Mouse (Mus musculus) hindbrain, embryonic 13.5 days (tissue): ENCODE results near the gene Sp2. TPM values are rescaled to one million over a fixed set of nuclear protein-coding genes. Genes with fewer than 3 reads are reported as not detected.

ENCODE experiments used
- ATAC-seq: fragments of 200-750 bp; cut with Nextera tagmentation; 2 replicates; pipeline ENCODE4 v1.8.0; 2017; ENCODE audit warnings: moderate TSS enrichment; ENCODE audit not compliant: low FRiP score
- H3K27ac ChIP-seq: fragments of 300-500 bp; sonication (generic); 2 replicates; pipeline ENCODE4 v1.5.1; 2015; ENCODE audit warnings: inconsistent platforms, mild to moderate bottlenecking, moderate library complexity
- H3K27me3 ChIP-seq: fragments of 300-500 bp; sonication (generic); 2 replicates; pipeline ENCODE4 v1.6.1; 2015; ENCODE audit warnings: mild to moderate bottlenecking, inconsistent platforms
- H3K36me3 ChIP-seq: fragments of 300-500 bp; sonication (generic); 2 replicates; pipeline ENCODE4 v1.6.1; 2015; ENCODE audit warnings: mild to moderate bottlenecking, inconsistent platforms
- H3K4me1 ChIP-seq: fragments of 300-500 bp; sonication (generic); replicated peaks from 2 replicates; pipeline ENCODE4 v1.6.1; 2015; ENCODE audit warnings: inconsistent platforms
- H3K4me2 ChIP-seq: fragments of 300-500 bp; sonication (generic); 2 replicates; pipeline ENCODE4 v1.6.1; 2015; ENCODE audit warnings: inconsistent platforms, mild to moderate bottlenecking, moderate library complexity
- H3K4me3 ChIP-seq: fragments of 300-500 bp; sonication (generic); 2 replicates; pipeline ENCODE4 v1.5.1; 2015; ENCODE audit warnings: mild to moderate bottlenecking, inconsistent platforms
- H3K9ac ChIP-seq: fragments of 300-500 bp; sonication (generic); 2 replicates; pipeline ENCODE4 v1.6.1; 2015; ENCODE audit warnings: mild to moderate bottlenecking, inconsistent platforms
- H3K9me3 ChIP-seq: fragments of 300-500 bp; sonication (generic); 2 replicates; pipeline ENCODE4 v1.6.1; 2016; ENCODE audit warnings: inconsistent platforms
- WGBS: fragments of 180-500 bp; shearing (Covaris S2); methylation state at CpG from one replicate; pipeline ENCODE4 v1.1.7; 2015; 5-methylcytosine and 5-hydroxymethylcytosine counted together
- polyA plus RNA-seq: library from polyadenylated mRNA; unstranded; fragments of >200 nt; fragmentation: Nextera tagmentation; extraction: Ambion mirVana; gene quantifications from 2 replicates; pipeline ENCODE4 v1.2.1, GENCODE M21; 2015

Gene Sp2
- polyA plus RNA-seq, 1 experiment from 2014 or later: 15.9 TPM

- peak overlapping the region; percentile 39; the same call in 1 of the 2 replicates for H3K9ac ChIP-seq
- peak overlapping the region; percentile 32 for H3K4me3 ChIP-seq
- H3K9me3 ChIP-seq: no peaks in the 10 kb centered on the region
- no peaks in the 10 kb centered on the region for H3K36me3 ChIP-seq
- no peak overlapping the region for H3K27ac ChIP-seq
- peaks cover 25% of the 10 kb centered on the region for H3K4me1 ChIP-seq
- no peak for ATAC-seq
- WGBS: 1% methylated on average over 36 of the region's 36 CpGs
- H3K27me3 ChIP-seq: peaks cover 95% of the 10 kb centered on the region
- H3K4me2 ChIP-seq: peak overlapping the region; percentile 51
Measured at GRCm38 (mm10) chr11:97017696-97018582, 35.2 kb upstream of the Sp2 start.

- no peak within 1 kb of the TSS for H3K4me2 ChIP-seq
- no peak for ATAC-seq
- peaks cover 89% of the 10 kb centered on the region for H3K27me3 ChIP-seq
- H3K9me3 ChIP-seq: no peaks in the 10 kb centered on the region
- no peak within 1 kb of the TSS for H3K27ac ChIP-seq
- 42% methylated on average over 8 of the region's 8 CpGs for WGBS
- no peak within 1 kb of the TSS for H3K9ac ChIP-seq
- peaks cover under 1% of the 10 kb centered on the region; the same call in 1 of the 2 replicates for H3K4me1 ChIP-seq
- H3K36me3 ChIP-seq: no peaks in the 10 kb centered on the region
- no peak within 1 kb of the TSS for H3K4me3 ChIP-seq
Measured at GRCm38 (mm10) chr11:97013121-97013670, 30.4 kb upstream of the Sp2 start, which contains the start of gene Sp6. Gene Sp6, plus strand, starts transcription at chr11:97013394.

GRCm38 (mm10) chr11:97009198-97009790, 26.5 kb upstream of the Sp2 start:
- H3K9ac ChIP-seq: no peak overlapping the region; the same call in 1 of the 2 replicates
- WGBS: 58% methylated on average over 8 of the region's 8 CpGs
- H3K4me1 ChIP-seq: no peaks in the 10 kb centered on the region
- no peak overlapping the region for H3K4me3 ChIP-seq
- H3K4me2 ChIP-seq: no peak overlapping the region
- ATAC-seq: no peak
- H3K27ac ChIP-seq: no peak overlapping the region
- peaks cover 71% of the 10 kb centered on the region for H3K27me3 ChIP-seq
- no peaks in the 10 kb centered on the region for H3K9me3 ChIP-seq
- H3K36me3 ChIP-seq: no peaks in the 10 kb centered on the region

DNA sequence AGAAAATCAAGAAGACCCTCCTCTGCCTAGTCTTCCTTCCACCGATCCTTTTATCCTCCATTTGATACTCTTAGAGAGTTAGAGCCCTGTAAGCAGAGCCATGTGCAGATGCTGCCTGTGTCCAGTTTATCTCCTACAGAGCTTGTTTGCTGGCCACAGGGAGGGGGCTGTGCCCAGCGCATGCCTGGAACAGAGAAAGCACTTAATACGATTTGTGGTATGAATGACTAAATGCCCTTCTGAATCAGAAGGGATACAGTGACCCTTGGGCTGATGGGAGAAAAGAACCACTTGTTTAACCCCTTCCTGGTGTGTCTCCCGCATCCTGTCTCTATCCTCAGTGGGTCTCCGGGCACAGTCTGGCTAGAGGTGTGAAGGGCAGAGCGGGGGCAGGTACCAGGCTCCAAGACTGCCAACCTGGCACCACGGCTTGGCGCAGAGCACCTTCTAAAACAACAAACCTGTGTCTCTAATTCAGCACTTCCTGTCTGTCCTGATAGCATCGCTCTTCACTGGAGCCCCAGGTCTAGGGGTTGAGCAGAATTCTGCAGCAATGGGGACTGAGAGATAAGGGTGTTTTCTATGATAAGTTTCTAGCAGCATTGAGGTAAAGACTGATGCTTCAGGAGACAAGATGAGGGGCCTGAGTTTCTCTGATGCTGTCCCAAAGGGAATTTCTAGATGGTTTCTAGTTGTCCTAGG, 24.5 kb upstream of the Sp2 start:
- Histone ChIP-seq H3K36me3 (no peaks in the 10 kb centered on the region), H3K27ac (no peak overlapping the region), H3K4me3 (no peak overlapping the region), H3K9ac (no peak overlapping the region), H3K27me3 (peaks cover 70% of the 10 kb centered on the region), H3K4me1 (0 out of 2 replicates have a peak, but pooled peaks cover 4% of the 10 kb centered on the region), H3K4me2 (no peak overlapping the region), H3K9me3 (no peaks in the 10 kb centered on the region)
- WGBS: 80% methylated on average over 9 of the region's 9 CpGs
- no peak for ATAC-seq

GRCm38 (mm10) chr11:97003170-97003569, 20.4 kb upstream of the Sp2 start:
- WGBS: 27% methylated on average over 5 of the region's 5 CpGs
- Histone ChIP-seq H3K27me3 (peaks cover 59% of the 10 kb centered on the region), H3K4me2 (no peak overlapping the region), H3K4me1 (0 out of 2 replicates have a peak, but pooled peaks cover 4% of the 10 kb centered on the region), H3K9ac (no peak overlapping the region), H3K36me3 (no peaks in the 10 kb centered on the region), H3K4me3 (no peak overlapping the region), H3K9me3 (no peaks in the 10 kb centered on the region), H3K27ac (no peak overlapping the region)
- no peak for ATAC-seq

- H3K4me3 ChIP-seq: peak overlapping the region; percentile 37
- H3K9me3 ChIP-seq: no peaks in the 10 kb centered on the region
- peaks cover 35% of the 10 kb centered on the region; the same call in 1 of the 2 replicates for H3K27me3 ChIP-seq
- 7% methylated on average over 27 of the region's 30 CpGs for WGBS
- 0 out of 2 replicates have a peak overlapping the region, but pooled peaks have one; percentile 23 for H3K27ac ChIP-seq
- peaks cover 25% of the 10 kb centered on the region for H3K4me1 ChIP-seq
- peak; percentile 49; the same call in 1 of the 2 replicates for ATAC-seq
- H3K9ac ChIP-seq: peak overlapping the region; percentile 73
- H3K4me2 ChIP-seq: peak overlapping the region; percentile 61
- no peaks in the 10 kb centered on the region for H3K36me3 ChIP-seq
Measured at GRCm38 (mm10) chr11:96997380-96997956, 14.7 kb upstream of the Sp2 start.

DNA sequence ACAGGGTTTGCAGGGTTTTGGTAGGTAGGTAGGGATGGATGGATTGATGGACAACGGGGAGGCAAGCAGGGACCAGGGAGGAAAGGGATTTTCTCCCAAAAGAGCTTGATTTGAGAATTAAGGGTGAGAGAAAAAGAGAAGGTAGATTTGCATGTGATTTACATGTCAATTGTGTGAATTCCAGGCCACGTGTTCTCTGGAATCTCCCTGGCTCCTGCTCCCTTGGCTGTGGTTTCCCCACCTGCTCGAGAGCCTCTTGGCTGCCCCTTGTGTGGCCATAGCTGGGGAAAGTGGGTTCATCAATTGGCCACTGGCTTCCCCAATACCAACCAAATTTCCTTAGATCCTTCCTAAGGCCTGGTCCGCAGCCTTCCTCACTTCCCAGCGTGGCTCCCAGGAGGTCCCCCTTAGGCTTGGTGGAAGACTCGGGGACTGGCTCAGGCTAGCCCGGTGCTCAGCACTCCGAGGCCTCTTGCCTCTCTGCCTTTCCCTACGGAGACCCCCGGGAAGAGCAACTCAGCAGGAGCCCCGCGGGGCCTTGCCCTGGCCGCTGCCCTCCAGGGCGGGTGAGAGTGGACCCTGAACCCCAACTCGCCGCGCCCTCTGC, 14.1 kb upstream of the Sp2 start:
- Histone ChIP-seq H3K36me3 (no peaks in the 10 kb centered on the region), H3K4me2 (peak overlapping the region; percentile 61), H3K9me3 (no peaks in the 10 kb centered on the region), H3K4me1 (peaks cover 25% of the 10 kb centered on the region), H3K27me3 (peaks cover 30% of the 10 kb centered on the region; the same call in 1 of the 2 replicates), H3K9ac (peak overlapping the region; percentile 73), H3K27ac (0 out of 2 replicates have a peak overlapping the region, but pooled peaks have one; percentile 23), H3K4me3 (peak overlapping the region; percentile 37)
- WGBS: 9% methylated on average over 17 of the region's 17 CpGs
- ATAC-seq: peak; percentile 7; the same call in 1 of the 2 replicates

- Histone ChIP-seq H3K27me3 (peaks cover 27% of the 10 kb centered on the region), H3K36me3 (no peaks in the 10 kb centered on the region), H3K4me2 (no peak overlapping the region), H3K9ac (no peak overlapping the region), H3K27ac (no peak overlapping the region), H3K4me1 (peaks cover 25% of the 10 kb centered on the region), H3K9me3 (no peaks in the 10 kb centered on the region), H3K4me3 (no peak overlapping the region)
- no peak for ATAC-seq
- WGBS: 81% methylated on average over 15 of the region's 15 CpGs
Measured at GRCm38 (mm10) chr11:96995836-96996772, 13.3 kb upstream of the Sp2 start.

DNA sequence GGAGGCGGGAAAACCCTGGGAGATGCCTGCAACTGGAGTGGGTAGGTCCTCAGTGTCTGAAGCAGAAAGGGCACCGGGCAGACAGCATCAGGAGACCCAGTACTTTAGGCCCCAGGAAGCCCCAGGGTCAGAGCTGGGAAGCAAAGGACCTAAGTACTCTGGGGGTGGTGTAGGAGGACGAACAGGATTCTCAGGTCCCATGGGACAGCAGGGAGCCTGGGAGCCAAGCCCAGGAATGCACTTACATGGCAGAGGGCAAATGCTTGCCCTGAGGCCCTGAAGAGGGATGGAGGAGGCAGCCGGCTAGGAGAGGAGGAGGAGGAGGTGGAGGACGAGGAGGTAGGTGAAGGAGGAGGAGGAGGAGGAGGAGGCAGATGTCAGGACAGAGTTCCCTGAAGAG, 12.3 kb upstream of the Sp2 start:
- H3K36me3 ChIP-seq: no peaks in the 10 kb centered on the region
- WGBS: 25% methylated on average over 5 of the region's 5 CpGs
- peaks cover 25% of the 10 kb centered on the region for H3K4me1 ChIP-seq
- peaks cover 26% of the 10 kb centered on the region for H3K27me3 ChIP-seq
- H3K4me2 ChIP-seq: no peak overlapping the region
- H3K4me3 ChIP-seq: no peak overlapping the region
- H3K27ac ChIP-seq: no peak overlapping the region
- H3K9ac ChIP-seq: no peak overlapping the region; the same call in 1 of the 2 replicates
- H3K9me3 ChIP-seq: no peaks in the 10 kb centered on the region
- no peak for ATAC-seq

DNA sequence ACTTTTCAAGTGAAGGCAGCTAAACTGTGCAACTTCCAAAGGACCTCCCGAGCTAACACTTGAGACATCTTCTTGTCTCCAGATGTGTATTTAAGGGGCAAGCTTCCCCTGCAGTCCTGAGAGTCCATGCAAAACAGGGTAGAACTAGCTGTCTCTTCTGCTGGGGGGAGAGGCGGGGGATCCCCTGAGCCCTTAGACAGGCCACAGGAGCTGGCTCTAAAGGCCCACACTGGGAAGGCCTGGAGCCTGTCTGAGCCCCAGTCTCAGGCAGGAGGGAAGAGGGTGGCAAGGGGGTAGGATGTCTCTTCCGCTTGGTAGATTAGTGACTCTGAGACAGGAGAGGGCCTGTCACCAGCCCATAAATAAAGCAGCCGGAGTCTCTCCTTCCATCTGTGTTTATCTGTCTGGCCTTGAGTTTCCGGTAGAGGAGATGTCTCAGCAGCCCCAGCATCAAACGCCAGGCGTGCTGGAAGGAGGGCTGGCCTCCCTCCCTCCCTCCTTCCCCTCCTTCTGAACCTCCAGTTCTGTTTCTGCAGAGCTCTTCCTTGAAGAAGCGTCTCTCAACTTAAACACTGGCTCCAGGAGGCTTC, 10.1 kb upstream of the Sp2 start:
- Histone ChIP-seq H3K4me2 (no peak overlapping the region), H3K27me3 (peaks cover 27% of the 10 kb centered on the region), H3K27ac (no peak overlapping the region), H3K36me3 (no peaks in the 10 kb centered on the region), H3K9me3 (no peaks in the 10 kb centered on the region), H3K4me3 (no peak overlapping the region), H3K9ac (peak overlapping the region; percentile 43), H3K4me1 (peaks cover 32% of the 10 kb centered on the region)
- 54% methylated on average over 8 of the region's 8 CpGs for WGBS
- ATAC-seq: no peak
